Mouse (Mus musculus) liver, embryonic 14.5 days (tissue): ENCODE results near the gene Cyp11a1. TPM values are rescaled to one million over a fixed set of nuclear protein-coding genes. Genes with fewer than 3 reads are reported as not detected.

ENCODE experiments used
- ATAC-seq: fragments of 200-750 bp; cut with Nextera tagmentation; 2 replicates; pipeline ENCODE4 v1.8.0; 2017; ENCODE audit warnings: moderate number of reproducible peaks, mild to moderate bottlenecking, moderate library complexity; ENCODE audit not compliant: insufficient read depth
- DNase-seq, 3 experiments: peaks; one replicate each; pipeline ENCODE4 v3.0.0-alpha.2; 2012 to 2013; ENCODE audit warnings: low read depth in 3 of 3, low spot score in 3 of 3
- H3K27ac ChIP-seq: fragments of 300-500 bp; sonication (generic); 2 replicates; pipeline ENCODE4 v1.5.1; 2014; ENCODE audit warnings: moderate library complexity, mild to moderate bottlenecking, control low read depth, inconsistent platforms
- H3K27me3 ChIP-seq: fragments of 300-500 bp; sonication (generic); 2 replicates; pipeline ENCODE4 v1.6.1; 2014; ENCODE audit warnings: mild to moderate bottlenecking, low read length, moderate library complexity; ENCODE audit not compliant: control insufficient read depth, insufficient read depth
- H3K36me3 ChIP-seq: fragments of 300-500 bp; sonication (generic); replicated peaks from 2 replicates; pipeline ENCODE4 v1.6.1; 2014; ENCODE audit warnings: low read depth; ENCODE audit not compliant: control insufficient read depth, insufficient read depth
- H3K4me1 ChIP-seq, 2 experiments: fragments of 200-500 bp in 1 of 2; fragments of 300-500 bp in 1 of 2; sonication (generic) in 1 of 2; replicated peaks; 2 replicates each; pipeline ENCODE4 v1.6.1; 2012 to 2014; ENCODE audit warnings: antibody characterized with exemption in 1 of 2, inconsistent platforms in 1 of 2, low read length in 1 of 2; ENCODE audit not compliant: control insufficient read depth in 2 of 2, insufficient read depth in 2 of 2
- H3K4me2 ChIP-seq: fragments of 300-500 bp; sonication (generic); 2 replicates; pipeline ENCODE4 v1.6.1; 2014; ENCODE audit warnings: low read depth, mild to moderate bottlenecking, control low read depth, moderate library complexity
- H3K4me3 ChIP-seq, 2 experiments: fragments of 200-500 bp in 1 of 2; fragments of 300-500 bp in 1 of 2; sonication (generic) in 1 of 2; 2 replicates each; pipeline ENCODE4 v1.5.1; 2012 to 2014; ENCODE audit warnings: low read depth in 2 of 2, low read length in 2 of 2, mild to moderate bottlenecking in 2 of 2, control low read depth in 1 of 2, inconsistent platforms in 1 of 2, moderate library complexity in 1 of 2; ENCODE audit not compliant: insufficient read depth in 1 of 2
- H3K9ac ChIP-seq: fragments of 300-500 bp; sonication (generic); replicated peaks from 2 replicates; pipeline ENCODE4 v1.6.1; 2014; ENCODE audit warnings: mild to moderate bottlenecking, control low read depth, moderate library complexity
- H3K9me3 ChIP-seq: fragments of 300-500 bp; sonication (generic); 2 replicates; pipeline ENCODE4 v1.6.1; 2016; ENCODE audit warnings: low read length, mixed read lengths; ENCODE audit not compliant: control insufficient read depth
- CTCF ChIP-seq: IDR thresholded peaks from 2 replicates; pipeline ENCODE4 v1.5.1; 2016; ENCODE audit warnings: antibody characterized with exemption, low read depth, control low read depth
- EP300 ChIP-seq: IDR thresholded peaks from 2 replicates; pipeline ENCODE4 v1.6.1; 2016; ENCODE audit warnings: antibody characterized with exemption, low read depth
- WGBS: fragments of 180-500 bp; shearing (Covaris S2); extraction: QIAGEN DNeasy Blood & Tissue Kit; methylation state at CpG from one replicate; pipeline ENCODE4 v1.1.7; 2014; ENCODE audit not compliant: insufficient replicate concordance; 5-methylcytosine and 5-hydroxymethylcytosine counted together
- polyA plus RNA-seq, 2 experiments: library from polyadenylated mRNA; depleted of rRNA in 1 of 2; stranded (reverse) in 1 of 2; unstranded in 1 of 2; fragments of >200 nt; fragmentation: Nextera tagmentation in 1 of 2; extraction: Ambion mirVana in 1 of 2; gene quantifications; 2 replicates each; pipeline versions ENCODE4 v1.2.1 to v1.2.3; 2012 to 2014

The Cyp11a1 gene
- polyA plus RNA-seq, 2 experiments = 0.37 to 0.55 TPM

GRCm38 (mm10) chr9:58065532-58065931 lies 59.3 kb downstream of the Cyp11a1 start:
- H3K4me3 ChIP-seq = no peak overlapping the region
- H3K4me1 ChIP-seq = 0 out of 4 replicates have a peak, but pooled peaks cover 0 to 2% of the 10 kb centered on the region in 2 experiments
- TF ChIP-seq EP300 = no peak
- no peak for TF ChIP-seq CTCF
- DNase-seq (no peak), ATAC-seq (no peak)
- no peak overlapping the region for H3K27ac ChIP-seq
- no peaks in the 10 kb centered on the region for H3K9me3 ChIP-seq
- H3K27me3 ChIP-seq = no peaks in the 10 kb centered on the region
- no peak overlapping the region for H3K4me2 ChIP-seq
- no peak overlapping the region for H3K9ac ChIP-seq
- no peaks in the 10 kb centered on the region for H3K36me3 ChIP-seq
- WGBS = 57% methylated on average over 6 of the region's 6 CpGs

GRCm38 (mm10) chr9:58065977-58066730 lies 59.9 kb downstream of the Cyp11a1 start:
- ATAC-seq (no peak), DNase-seq (no peak)
- no peak overlapping the region for H3K4me2 ChIP-seq
- 53% methylated on average over 6 of the region's 6 CpGs for WGBS
- H3K36me3 ChIP-seq = no peaks in the 10 kb centered on the region
- no peaks in the 10 kb centered on the region for H3K9me3 ChIP-seq
- no peaks in the 10 kb centered on the region for H3K27me3 ChIP-seq
- H3K4me3 ChIP-seq = no peak overlapping the region
- no peak overlapping the region for H3K27ac ChIP-seq
- 0 out of 4 replicates have a peak, but pooled peaks cover 0 to 2% of the 10 kb centered on the region in 2 experiments for H3K4me1 ChIP-seq
- no peak overlapping the region for H3K9ac ChIP-seq
- no peak for TF ChIP-seq CTCF
- TF ChIP-seq EP300 = no peak

GRCm38 (mm10) chr9:58066731-58067095 lies 60.5 kb downstream of the Cyp11a1 start:
- 55% methylated on average over 6 of the region's 6 CpGs for WGBS
- TF ChIP-seq EP300 (no peak), CTCF (no peak)
- no peaks in the 10 kb centered on the region for H3K9me3 ChIP-seq

GRCm38 (mm10) chr9:58067546-58067945 lies 61.3 kb downstream of the Cyp11a1 start:
- no peak overlapping the region for H3K9ac ChIP-seq
- no peaks in the 10 kb centered on the region for H3K36me3 ChIP-seq
- WGBS = 65% methylated on average over 3 of the region's 3 CpGs
- ATAC-seq (no peak), DNase-seq (no peak)
- H3K4me3 ChIP-seq = no peak overlapping the region
- H3K4me1 ChIP-seq = no peaks in the 10 kb centered on the region
- no peaks in the 10 kb centered on the region for H3K9me3 ChIP-seq
- no peak overlapping the region for H3K27ac ChIP-seq
- no peaks in the 10 kb centered on the region for H3K27me3 ChIP-seq
- H3K4me2 ChIP-seq = no peak overlapping the region
- TF ChIP-seq CTCF = no peak
- TF ChIP-seq EP300 = no peak

More at GRCm38 (mm10) chr9:58066731-58067095, 60.5 kb downstream of the Cyp11a1 start:
- H3K4me2 ChIP-seq = no peak overlapping the region
- H3K4me3 ChIP-seq = no peak overlapping the region
- ATAC-seq (no peak), DNase-seq (no peak)
- no peak overlapping the region for H3K9ac ChIP-seq
- H3K36me3 ChIP-seq = no peaks in the 10 kb centered on the region
- no peak overlapping the region for H3K27ac ChIP-seq
- no peaks in the 10 kb centered on the region for H3K27me3 ChIP-seq
- H3K4me1 ChIP-seq = no peaks in the 10 kb centered on the region

- ATAC-seq = no peak
- Histone ChIP-seq H3K4me2 (no peak overlapping the region), H3K9me3 (no peaks in the 10 kb centered on the region), H3K27ac (no peak overlapping the region), H3K9ac (no peak overlapping the region), H3K27me3 (no peaks in the 10 kb centered on the region), H3K4me3 (no peak overlapping the region), H3K4me1 (no peaks in the 10 kb centered on the region), H3K36me3 (no peaks in the 10 kb centered on the region)
- 36% methylated on average over 3 of the region's 3 CpGs for WGBS
- DNase-seq = no peak
- TF ChIP-seq EP300 (no peak), CTCF (no peak)
Measured at GRCm38 (mm10) chr9:58074561-58074960, 68.3 kb downstream of the Cyp11a1 start.

Other genes with a start within 250 kb of the Cyp11a1 start
- 110 and 136 TPM in 2 replicates for gene Clk3, start 240.6 kb upstream of the Cyp11a1 start, polyA plus RNA-seq (2012; rRNA removed)
- 88.0 and 95.0 TPM in 2 replicates for gene Clk3, start 240.6 kb upstream of the Cyp11a1 start, polyA plus RNA-seq (2014; fragmentation: Nextera tagmentation; extraction: Ambion mirVana)
- gene Arid3b, start 169.6 kb upstream of the Cyp11a1 start, polyA plus RNA-seq (2012; rRNA removed) = 7.8 and 9.3 TPM in 2 replicates
- gene Arid3b, start 169.6 kb upstream of the Cyp11a1 start, polyA plus RNA-seq (2014; fragmentation: Nextera tagmentation; extraction: Ambion mirVana) = 8.5 and 9.3 TPM in 2 replicates
- gene Ubl7, start 95.4 kb upstream of the Cyp11a1 start, polyA plus RNA-seq (2012; rRNA removed) = 25.4 and 35.6 TPM in 2 replicates
- gene Ubl7, start 95.4 kb upstream of the Cyp11a1 start, polyA plus RNA-seq (2014; fragmentation: Nextera tagmentation; extraction: Ambion mirVana) = 44.8 and 46.6 TPM in 2 replicates
- gene Sema7a, start 66.3 kb upstream of the Cyp11a1 start, polyA plus RNA-seq (2012; rRNA removed) = 0.08 and 0.14 TPM in 2 replicates
- not detected in 2 replicates for gene Sema7a, start 66.3 kb upstream of the Cyp11a1 start, polyA plus RNA-seq (2014; fragmentation: Nextera tagmentation; extraction: Ambion mirVana)
- gene Stra6, start 57.4 kb downstream of the Cyp11a1 start, polyA plus RNA-seq (2012; rRNA removed) = 0.07 TPM in 1 of 2 replicates, not detected in the other
- not detected in 2 replicates for gene Stra6, start 57.4 kb downstream of the Cyp11a1 start, polyA plus RNA-seq (2014; fragmentation: Nextera tagmentation; extraction: Ambion mirVana)
- not detected in 2 replicates for gene Ccdc33, start 112.4 kb downstream of the Cyp11a1 start, polyA plus RNA-seq (2012; rRNA removed)
- not detected in 2 replicates for gene Ccdc33, start 112.4 kb downstream of the Cyp11a1 start, polyA plus RNA-seq (2014; fragmentation: Nextera tagmentation; extraction: Ambion mirVana)
- 3.3 and 3.6 TPM in 2 replicates for gene Islr, start 197.9 kb downstream of the Cyp11a1 start, polyA plus RNA-seq (2012; rRNA removed)
- gene Islr, start 197.9 kb downstream of the Cyp11a1 start, polyA plus RNA-seq (2014; fragmentation: Nextera tagmentation; extraction: Ambion mirVana) = 1.1 and 1.7 TPM in 2 replicates
- gene Islr2, start 197.9 kb downstream of the Cyp11a1 start, polyA plus RNA-seq (2012; rRNA removed) = 0.03 and 0.35 TPM in 2 replicates
- gene Islr2, start 197.9 kb downstream of the Cyp11a1 start, polyA plus RNA-seq (2014; fragmentation: Nextera tagmentation; extraction: Ambion mirVana) = not detected in 2 replicates
- 16.7 and 17.6 TPM in 2 replicates for gene Pml, start 243.4 kb downstream of the Cyp11a1 start, polyA plus RNA-seq (2012; rRNA removed)
- gene Pml, start 243.4 kb downstream of the Cyp11a1 start, polyA plus RNA-seq (2014; fragmentation: Nextera tagmentation; extraction: Ambion mirVana) = 17.1 and 19.3 TPM in 2 replicates
- 4.1 and 4.8 TPM in 2 replicates for gene Stoml1, start 246.8 kb downstream of the Cyp11a1 start, polyA plus RNA-seq (2012; rRNA removed)
- gene Stoml1, start 246.8 kb downstream of the Cyp11a1 start, polyA plus RNA-seq (2014; fragmentation: Nextera tagmentation; extraction: Ambion mirVana) = 2.5 and 3.8 TPM in 2 replicates